Mouse (Mus musculus) limb, embryonic 11.5 days (tissue): ENCODE data around the gene Satb1. TPM values are rescaled to one million over a fixed set of nuclear protein-coding genes. Genes with fewer than 3 reads are reported as not detected.

Source experiments
- ATAC-seq: fragments of 200-750 bp; cut with Nextera tagmentation; 2 replicates; pipeline ENCODE4 v1.8.0; 2017; ENCODE audit warnings: low read depth; ENCODE audit not compliant: insufficient number of reproducible peaks, low FRiP score, low TSS enrichment
- DNase-seq: peaks from one replicate; pipeline ENCODE4 v3.0.0-alpha.2; 2015; ENCODE audit warnings: low spot score
- H3K27ac ChIP-seq: fragments of 300-500 bp; sonication (generic); replicated peaks from 2 replicates; pipeline ENCODE4 v1.5.1; 2014; ENCODE audit warnings: low read depth, mild to moderate bottlenecking, low read length
- H3K27me3 ChIP-seq: fragments of 300-500 bp; sonication (generic); 2 replicates; pipeline ENCODE4 v1.6.1; 2014; ENCODE audit warnings: mild to moderate bottlenecking, low read length, mixed read lengths; ENCODE audit not compliant: control insufficient read depth, insufficient read depth
- H3K36me3 ChIP-seq: fragments of 300-500 bp; sonication (generic); 2 replicates; pipeline ENCODE4 v1.6.1; 2014; ENCODE audit warnings: mild to moderate bottlenecking, low read length, moderate library complexity, mixed read lengths; ENCODE audit not compliant: control insufficient read depth, insufficient read depth
- H3K4me1 ChIP-seq: fragments of 300-500 bp; sonication (generic); 2 replicates; pipeline ENCODE4 v1.6.1; 2014; ENCODE audit warnings: low read length, mixed read lengths; ENCODE audit not compliant: control insufficient read depth, insufficient read depth
- H3K4me2 ChIP-seq: fragments of 300-500 bp; sonication (generic); 2 replicates; pipeline ENCODE4 v1.6.1; 2014; ENCODE audit warnings: low read depth, mild to moderate bottlenecking, moderate library complexity; ENCODE audit not compliant: severe bottlenecking
- H3K4me3 ChIP-seq: fragments of 300-500 bp; sonication (generic); 2 replicates; pipeline ENCODE4 v1.5.1; 2014; ENCODE audit warnings: low read depth, low read length
- H3K9ac ChIP-seq: fragments of 300-500 bp; sonication (generic); 2 replicates; pipeline ENCODE4 v1.6.1; 2014; ENCODE audit warnings: mild to moderate bottlenecking, low read length
- H3K9me3 ChIP-seq: fragments of 300-500 bp; sonication (generic); 2 replicates; pipeline ENCODE4 v1.6.1; 2016; ENCODE audit warnings: low read length; ENCODE audit not compliant: control insufficient read depth
- WGBS: fragments of 180-500 bp; shearing (Covaris S2); extraction: QIAGEN DNeasy Blood & Tissue Kit; methylation state at CpG from one replicate; pipeline ENCODE4 v1.1.7; 2014; 5-methylcytosine and 5-hydroxymethylcytosine counted together
- polyA plus RNA-seq: library from polyadenylated mRNA; unstranded; fragments of >200 nt; fragmentation: Nextera tagmentation; extraction: Ambion mirVana; gene quantifications from 2 replicates; pipeline ENCODE4 v1.2.1, GENCODE M21; 2014

The Satb1 gene
- polyA plus RNA-seq, 1 experiment from 2014 or later, result 12.3 TPM

GRCm38 (mm10) chr17:51695271-51695670, 137.8 kb downstream of the Satb1 start:
- no peaks in the 10 kb centered on the region for H3K36me3 ChIP-seq
- H3K4me2 ChIP-seq, result no peak overlapping the region
- WGBS, result 69% methylated on average over 2 of the region's 2 CpGs
- no peak for ATAC-seq
- H3K4me3 ChIP-seq, result no peak overlapping the region
- no peak for DNase-seq
- H3K9ac ChIP-seq, result no peak overlapping the region
- no peak overlapping the region for H3K27ac ChIP-seq
- no peaks in the 10 kb centered on the region for H3K4me1 ChIP-seq
- H3K27me3 ChIP-seq, result no peaks in the 10 kb centered on the region
- H3K9me3 ChIP-seq, result no peaks in the 10 kb centered on the region

GRCm38 (mm10) chr17:51690526-51690925, 142.6 kb downstream of the Satb1 start:
- Histone ChIP-seq H3K4me3 (no peak overlapping the region), H3K27ac (no peak overlapping the region), H3K9me3 (no peaks in the 10 kb centered on the region), H3K4me2 (no peak overlapping the region), H3K36me3 (no peaks in the 10 kb centered on the region), H3K27me3 (no peaks in the 10 kb centered on the region), H3K4me1 (no peaks in the 10 kb centered on the region), H3K9ac (no peak overlapping the region)
- no peak for ATAC-seq
- 22% methylated on average over 2 of the region's 2 CpGs for WGBS
- no peak for DNase-seq

GRCm38 (mm10) chr17:51687226-51687625, 145.9 kb downstream of the Satb1 start:
- no peaks in the 10 kb centered on the region for H3K9me3 ChIP-seq
- no peak for ATAC-seq
- H3K4me3 ChIP-seq, result no peak overlapping the region
- H3K9ac ChIP-seq, result no peak overlapping the region
- WGBS, result 94% methylated on average over 4 of the region's 4 CpGs
- H3K4me1 ChIP-seq, result no peaks in the 10 kb centered on the region
- H3K27ac ChIP-seq, result no peak overlapping the region
- H3K27me3 ChIP-seq, result no peaks in the 10 kb centered on the region
- no peaks in the 10 kb centered on the region for H3K36me3 ChIP-seq
- H3K4me2 ChIP-seq, result no peak overlapping the region
- DNase-seq, result no peak
